Mouse (Mus musculus): ENCODE measurements around the gene L3mbtl1. TPM values are rescaled to one million over a fixed set of nuclear protein-coding genes. Genes with fewer than 3 reads are reported as not detected.
"Not testable (repeated sequence)": the region's sequence is repeated elsewhere in the genome, so short reads cannot be mapped to it uniquely, and the experiment has no call there.

The L3mbtl1 gene
- total RNA-seq (2018; cell fraction: chromatin; rRNA removed) = under 1 TPM in 4 of 26 experiments, not detected in 22; 0.18 to 0.27 (median 0.23) TPM
- total RNA-seq (2018; cell fraction: cytosol; rRNA removed) = not detected
- under 1 TPM in 1 of 26 experiments, not detected in 25; 0.34 TPM for total RNA-seq (2018; cell fraction: nucleus; rRNA removed)
- not detected in 3 replicates for polyA plus RNA-seq (2018)

- no peaks in the 10 kb centered on the region for H3K79me2 ChIP-seq (ENCODE audit: inconsistent target)
- 5% methylated on average over 40 of the region's 40 CpGs for WGBS (ENCODE audit: missing documents)
- no peaks in the 10 kb centered on the region; the same call in 1 of the 2 replicates for H3K36me3 ChIP-seq (ENCODE audit: inconsistent target)
- H3K4me3 ChIP-seq (ENCODE audit: inconsistent target) = no peak within 1 kb of the TSS
- H3K27ac ChIP-seq = no peak within 1 kb of the TSS
Observed at GRCm38 (mm10) chr2:162943148-162943846, at the start of gene L3mbtl1. Gene L3mbtl1 (plus strand): TSS chr2:162943472.

GRCm38 (mm10) chr2:162899256-162899655 is 44.0 kb upstream of the L3mbtl1 start:
- H3K27ac ChIP-seq; H3K36me3 ChIP-seq (ENCODE audit: inconsistent target); H3K79me2 ChIP-seq (ENCODE audit: inconsistent target); H3K4me3 ChIP-seq (ENCODE audit: inconsistent target): not testable (repeated sequence)
- 95% methylated on average over 12 of the region's 20 CpGs for WGBS (ENCODE audit: missing documents)

GRCm38 (mm10) chr2:162899880-162900589 is 43.2 kb upstream of the L3mbtl1 start:
- no peaks in the 10 kb centered on the region for H3K79me2 ChIP-seq (ENCODE audit: inconsistent target)
- H3K36me3 ChIP-seq (ENCODE audit: inconsistent target) = no peaks in the 10 kb centered on the region
- H3K27ac ChIP-seq = no peak overlapping the region
- H3K4me3 ChIP-seq (ENCODE audit: inconsistent target) = no peak overlapping the region
- WGBS (ENCODE audit: missing documents) = 81% methylated on average over 12 of the region's 12 CpGs

GRCm38 (mm10) chr2:162900590-162900916 is 42.7 kb upstream of the L3mbtl1 start:
- Histone ChIP-seq H3K79me2 (ENCODE audit: inconsistent target) (no peaks in the 10 kb centered on the region), H3K4me3 (ENCODE audit: inconsistent target) (no peak overlapping the region), H3K27ac (no peak overlapping the region), H3K36me3 (ENCODE audit: inconsistent target) (no peaks in the 10 kb centered on the region)
- WGBS (ENCODE audit: missing documents) = 51% methylated on average over 2 of the region's 2 CpGs

- no peaks in the 10 kb centered on the region for H3K36me3 ChIP-seq (ENCODE audit: inconsistent target)
- H3K4me3 ChIP-seq (ENCODE audit: inconsistent target) = no peak overlapping the region
- 79% methylated on average over 4 of the region's 4 CpGs for WGBS (ENCODE audit: missing documents)
- H3K27ac ChIP-seq = no peak overlapping the region
- no peaks in the 10 kb centered on the region for H3K79me2 ChIP-seq (ENCODE audit: inconsistent target)
Observed at GRCm38 (mm10) chr2:162905902-162906301, 37.4 kb upstream of the L3mbtl1 start.

GRCm38 (mm10) chr2:162908052-162908491 is 35.2 kb upstream of the L3mbtl1 start:
- 79% methylated on average over 16 of the region's 16 CpGs for WGBS (ENCODE audit: missing documents)
- Histone ChIP-seq H3K27ac (no peak overlapping the region), H3K4me3 (ENCODE audit: inconsistent target) (no peak overlapping the region), H3K36me3 (ENCODE audit: inconsistent target) (no peaks in the 10 kb centered on the region), H3K79me2 (ENCODE audit: inconsistent target) (no peaks in the 10 kb centered on the region)

- WGBS (ENCODE audit: missing documents) = 80% methylated on average over 3 of the region's 3 CpGs
- no peaks in the 10 kb centered on the region for H3K79me2 ChIP-seq (ENCODE audit: inconsistent target)
- no peaks in the 10 kb centered on the region for H3K36me3 ChIP-seq (ENCODE audit: inconsistent target)
- no peak overlapping the region for H3K27ac ChIP-seq
- no peak overlapping the region for H3K4me3 ChIP-seq (ENCODE audit: inconsistent target)
Observed at GRCm38 (mm10) chr2:162914040-162914439, 29.2 kb upstream of the L3mbtl1 start.

GRCm38 (mm10) chr2:162914519-162914918 is 28.8 kb upstream of the L3mbtl1 start:
- 73% methylated on average over 2 of the region's 2 CpGs for WGBS (ENCODE audit: missing documents)
- H3K27ac ChIP-seq = no peak overlapping the region

GRCm38 (mm10) chr2:162919926-162920325 is 23.3 kb upstream of the L3mbtl1 start:
- Histone ChIP-seq H3K27ac (no peak overlapping the region), H3K36me3 (ENCODE audit: inconsistent target) (no peaks in the 10 kb centered on the region), H3K79me2 (ENCODE audit: inconsistent target) (no peaks in the 10 kb centered on the region), H3K4me3 (ENCODE audit: inconsistent target) (no peak overlapping the region)
- WGBS (ENCODE audit: missing documents) = 90% methylated on average over 5 of the region's 5 CpGs

More at GRCm38 (mm10) chr2:162914519-162914918, 28.8 kb upstream of the L3mbtl1 start:
- Histone ChIP-seq H3K79me2 (ENCODE audit: inconsistent target) (no peaks in the 10 kb centered on the region), H3K4me3 (ENCODE audit: inconsistent target) (no peak overlapping the region), H3K36me3 (ENCODE audit: inconsistent target) (no peaks in the 10 kb centered on the region)

- no peaks in the 10 kb centered on the region for H3K79me2 ChIP-seq (ENCODE audit: inconsistent target)
- no peaks in the 10 kb centered on the region for H3K36me3 ChIP-seq (ENCODE audit: inconsistent target)
- H3K27ac ChIP-seq = no peak overlapping the region
- H3K4me3 ChIP-seq (ENCODE audit: inconsistent target) = no peak overlapping the region
- WGBS (ENCODE audit: missing documents) = 9% methylated on average over 6 of the region's 6 CpGs
Observed at GRCm38 (mm10) chr2:162922183-162922582, 21.1 kb upstream of the L3mbtl1 start.

GRCm38 (mm10) chr2:162922834-162923233 is 20.4 kb upstream of the L3mbtl1 start:
- no peaks in the 10 kb centered on the region for H3K79me2 ChIP-seq (ENCODE audit: inconsistent target)
- H3K4me3 ChIP-seq (ENCODE audit: inconsistent target) = no peak overlapping the region
- 69% methylated on average over 5 of the region's 5 CpGs for WGBS (ENCODE audit: missing documents)
- H3K36me3 ChIP-seq (ENCODE audit: inconsistent target) = no peaks in the 10 kb centered on the region
- H3K27ac ChIP-seq = no peak overlapping the region

- H3K4me3 ChIP-seq (ENCODE audit: inconsistent target) = no peak overlapping the region
- H3K27ac ChIP-seq = no peak overlapping the region
- no peaks in the 10 kb centered on the region for H3K36me3 ChIP-seq (ENCODE audit: inconsistent target)
- WGBS (ENCODE audit: missing documents) = 92% methylated on average over 4 of the region's 5 CpGs
- no peaks in the 10 kb centered on the region for H3K79me2 ChIP-seq (ENCODE audit: inconsistent target)
Observed at GRCm38 (mm10) chr2:162924126-162924525, 19.1 kb upstream of the L3mbtl1 start.

- Histone ChIP-seq H3K79me2 (ENCODE audit: inconsistent target) (peaks cover 10% of the 10 kb centered on the region), H3K36me3 (ENCODE audit: inconsistent target) (no peaks in the 10 kb centered on the region), H3K27ac (no peak overlapping the region), H3K4me3 (ENCODE audit: inconsistent target) (no peak overlapping the region)
- 88% methylated on average over 3 of the region's 3 CpGs for WGBS (ENCODE audit: missing documents)
Observed at GRCm38 (mm10) chr2:162927918-162928585, 15.2 kb upstream of the L3mbtl1 start.

- Histone ChIP-seq H3K36me3 (ENCODE audit: inconsistent target) (peaks cover 13% of the 10 kb centered on the region), H3K79me2 (ENCODE audit: inconsistent target) (peaks cover 24% of the 10 kb centered on the region), H3K4me3 (ENCODE audit: inconsistent target) (no peak overlapping the region), H3K27ac (no peak overlapping the region)
- 89% methylated on average over 3 of the region's 3 CpGs for WGBS (ENCODE audit: missing documents)
Observed at GRCm38 (mm10) chr2:162929704-162930103, 13.6 kb upstream of the L3mbtl1 start.
